Mouse (Mus musculus) kidney, embryonic 15.5 days (tissue): ENCODE measurements around the gene Gm21704. TPM values are rescaled to one million over a fixed set of nuclear protein-coding genes. Genes with fewer than 3 reads are reported as not detected.
"Not testable (repeated sequence)": the region's sequence is repeated elsewhere in the genome, so short reads cannot be mapped to it uniquely, and the experiment has no call there.

Source experiments
- ATAC-seq: fragments of 200-750 bp; cut with Nextera tagmentation; replicated peaks from 2 replicates; pipeline ENCODE4 v1.8.0; 2017; ENCODE audit warnings: moderate TSS enrichment; ENCODE audit not compliant: low FRiP score
- H3K27ac ChIP-seq: fragments of 300-500 bp; sonication (generic); 2 replicates; pipeline ENCODE4 v1.5.1; 2015; ENCODE audit warnings: mild to moderate bottlenecking, inconsistent platforms
- H3K27me3 ChIP-seq: fragments of 300-500 bp; sonication (generic); 2 replicates; pipeline ENCODE4 v1.6.1; 2015; ENCODE audit warnings: inconsistent platforms
- H3K36me3 ChIP-seq: fragments of 300-500 bp; sonication (generic); 2 replicates; pipeline ENCODE4 v1.6.1; 2015; ENCODE audit warnings: inconsistent platforms
- H3K4me1 ChIP-seq: fragments of 300-500 bp; sonication (generic); 2 replicates; pipeline ENCODE4 v1.6.1; 2015; ENCODE audit warnings: inconsistent platforms
- H3K4me2 ChIP-seq: fragments of 300-500 bp; sonication (generic); 2 replicates; pipeline ENCODE4 v1.6.1; 2015; ENCODE audit warnings: moderate library complexity, mild to moderate bottlenecking, inconsistent platforms
- H3K4me3 ChIP-seq: fragments of 300-500 bp; sonication (generic); replicated peaks from 2 replicates; pipeline ENCODE4 v1.5.1; 2015; ENCODE audit warnings: mild to moderate bottlenecking, inconsistent platforms
- H3K9ac ChIP-seq: fragments of 300-500 bp; sonication (generic); 2 replicates; pipeline ENCODE4 v1.6.1; 2015; ENCODE audit warnings: mild to moderate bottlenecking, inconsistent platforms
- H3K9me3 ChIP-seq: fragments of 300-500 bp; sonication (generic); replicated peaks from 2 replicates; pipeline ENCODE4 v1.6.1; 2016; ENCODE audit warnings: inconsistent platforms
- WGBS: fragments of 180-500 bp; shearing (Covaris S2); methylation state at CpG from one replicate; pipeline ENCODE4 v1.1.7; 2015; ENCODE audit warnings: mixed read lengths; 5-methylcytosine and 5-hydroxymethylcytosine counted together
- polyA plus RNA-seq: library from polyadenylated mRNA; unstranded; fragments of >200 nt; fragmentation: Nextera tagmentation; extraction: Ambion mirVana; gene quantifications from 2 replicates; pipeline ENCODE4 v1.2.1, GENCODE M21; 2015

The Gm21704 gene
- not detected in 2 replicates for polyA plus RNA-seq

DNA sequence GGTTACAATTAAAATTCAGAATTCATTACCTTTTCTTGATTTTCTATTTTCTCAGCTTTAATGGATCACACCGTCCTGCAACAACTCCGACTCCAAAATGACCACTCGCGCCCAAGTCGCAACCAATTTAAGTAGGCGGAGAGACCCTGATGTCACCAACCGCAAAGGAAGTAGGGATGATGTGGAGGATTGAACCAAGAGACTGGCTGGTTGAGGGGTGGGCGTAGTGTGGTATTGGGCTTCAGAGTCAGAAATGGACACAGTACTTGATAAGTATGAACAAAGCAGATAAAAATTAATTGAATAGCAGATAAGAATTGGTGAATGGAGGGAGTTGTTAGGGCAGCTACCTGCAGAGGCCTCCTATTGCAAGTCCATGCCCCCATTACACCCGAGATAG lies at the start of gene Gm21704, which contains the start of gene Gm21708:
Gene Gm21704, minus strand, starts transcription at position 101 of the 400 bp plus-strand sequence.
Gene Gm21708, minus strand, starts transcription at position 101 of the 400 bp plus-strand sequence.
- not testable (repeated sequence) for H3K9ac ChIP-seq, H3K4me2 ChIP-seq, H3K27me3 ChIP-seq, H3K4me3 ChIP-seq, H3K36me3 ChIP-seq, H3K4me1 ChIP-seq, H3K27ac ChIP-seq, ATAC-seq, H3K9me3 ChIP-seq
- WGBS: no CpG with 5 or more reads among the region's 9 CpGs

- ATAC-seq, H3K4me1 ChIP-seq, H3K36me3 ChIP-seq, H3K27me3 ChIP-seq, H3K9ac ChIP-seq, H3K4me2 ChIP-seq, H3K4me3 ChIP-seq, H3K27ac ChIP-seq, H3K9me3 ChIP-seq: not testable (repeated sequence)
- WGBS: no CpG with 5 or more reads among the region's 9 CpGs
These were observed 64.7 kb downstream of the Gm21704 start, which contains the start of gene Gm21693 for GRCm38 (mm10) chrY:3345229-3345628. Gene Gm21693, minus strand, starts transcription at chrY:3345329.

DNA sequence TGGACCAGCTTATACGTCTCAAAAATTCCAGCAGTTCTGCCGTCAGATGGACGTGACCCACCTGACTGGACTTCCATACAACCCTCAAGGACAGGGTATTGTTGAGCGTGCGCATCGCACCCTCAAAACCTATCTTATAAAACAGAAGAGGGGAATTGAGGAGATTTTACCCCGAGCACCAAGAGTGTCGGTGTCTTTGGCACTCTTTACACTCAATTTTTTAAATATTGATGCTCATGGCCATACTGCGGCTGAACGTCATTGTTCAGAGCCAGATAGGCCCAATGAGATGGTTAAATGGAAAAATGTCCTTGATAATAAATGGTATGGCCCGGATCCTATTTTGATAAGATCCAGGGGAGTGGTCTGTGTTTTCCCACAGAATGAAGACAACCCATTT lies 69.3 kb downstream of the Gm21704 start:
- H3K36me3 ChIP-seq, ATAC-seq: not testable (repeated sequence)
- WGBS: no CpG with 5 or more reads among the region's 11 CpGs

More for the DNA sequence above, 69.3 kb downstream of the Gm21704 start:
- H3K4me2 ChIP-seq, H3K4me3 ChIP-seq, H3K9me3 ChIP-seq, H3K27me3 ChIP-seq, H3K9ac ChIP-seq, H3K27ac ChIP-seq, H3K4me1 ChIP-seq: not testable (repeated sequence)

Other genes with a start within 250 kb of the Gm21704 start
- gene Gm21677, start 103.7 kb downstream of the Gm21704 start, polyA plus RNA-seq: not detected in 2 replicates
- gene Gm21693, start 64.8 kb downstream of the Gm21704 start, polyA plus RNA-seq: not detected in 2 replicates
- gene Gm21708, start within 50 bp of the Gm21704 start, polyA plus RNA-seq: not detected in 2 replicates